Mouse (Mus musculus) ES-Bruce4 (cell line): Measurements from ENCODE around the gene Ppcdc. TPM values are rescaled to one million over a fixed set of nuclear protein-coding genes. Genes with fewer than 3 reads are reported as not detected.
A peak's percentile ranks its signal among the peaks of the same experiment; 100 is the strongest.

Experiments
- H3K27ac ChIP-seq: 2 replicates; pipeline ENCODE4 v1.5.1; 2012; ENCODE audit warnings: low read length, inconsistent platforms; ENCODE audit not compliant: insufficient read depth
- H3K27me3 ChIP-seq: 2 replicates; pipeline ENCODE4 v1.6.1; 2012; ENCODE audit warnings: mild to moderate bottlenecking, low read length, inconsistent platforms; ENCODE audit not compliant: control insufficient read depth, poor library complexity, insufficient read depth, severe bottlenecking
- H3K36me3 ChIP-seq: 2 replicates; pipeline ENCODE4 v1.6.1; 2012; ENCODE audit warnings: inconsistent platforms, mild to moderate bottlenecking, low read length, moderate library complexity; ENCODE audit not compliant: control insufficient read depth, poor library complexity, insufficient read depth, severe bottlenecking
- H3K4me1 ChIP-seq: one replicate; pipeline ENCODE4 v1.8.1; 2011; ENCODE audit warnings: low read length; ENCODE audit not compliant: control insufficient read depth, insufficient read depth
- H3K4me3 ChIP-seq: 2 replicates; pipeline ENCODE4 v1.5.1; 2011; ENCODE audit warnings: low read depth, mild to moderate bottlenecking, low read length
- H3K9ac ChIP-seq: 2 replicates; pipeline ENCODE4 v1.6.1; 2012; ENCODE audit warnings: low read depth, mild to moderate bottlenecking, inconsistent platforms; ENCODE audit not compliant: poor library complexity, severe bottlenecking
- H3K9me3 ChIP-seq: replicated peaks from 2 replicates; pipeline ENCODE4 v1.6.1; 2012; ENCODE audit warnings: mild to moderate bottlenecking, low read length, inconsistent platforms; ENCODE audit not compliant: control insufficient read depth, poor library complexity, insufficient read depth, severe bottlenecking
- CTCF ChIP-seq: IDR thresholded peaks from one replicate; pipeline ENCODE4 v1.8.1; 2011; ENCODE audit warnings: low read depth, low read length
- EP300 ChIP-seq: IDR thresholded peaks from 2 replicates; pipeline ENCODE4 v1.6.1; 2011; ENCODE audit warnings: low read depth, low read length; ENCODE audit not compliant: insufficient read depth
- POLR2A ChIP-seq: IDR thresholded peaks from one replicate; pipeline ENCODE4 v1.8.1; 2011; ENCODE audit warnings: low read length; ENCODE audit not compliant: insufficient read depth
- polyA plus RNA-seq: library from polyadenylated mRNA; stranded (reverse); fragments of >200 nt; gene quantifications from 2 replicates; pipeline ENCODE4 v1.2.4, GENCODE M21; 2011; ENCODE audit warnings: low read depth; ENCODE audit not compliant: missing spikeins, insufficient read depth, insufficient read length

Ppcdc gene
- polyA plus RNA-seq, 1 experiment, result 35.6 TPM

DNA sequence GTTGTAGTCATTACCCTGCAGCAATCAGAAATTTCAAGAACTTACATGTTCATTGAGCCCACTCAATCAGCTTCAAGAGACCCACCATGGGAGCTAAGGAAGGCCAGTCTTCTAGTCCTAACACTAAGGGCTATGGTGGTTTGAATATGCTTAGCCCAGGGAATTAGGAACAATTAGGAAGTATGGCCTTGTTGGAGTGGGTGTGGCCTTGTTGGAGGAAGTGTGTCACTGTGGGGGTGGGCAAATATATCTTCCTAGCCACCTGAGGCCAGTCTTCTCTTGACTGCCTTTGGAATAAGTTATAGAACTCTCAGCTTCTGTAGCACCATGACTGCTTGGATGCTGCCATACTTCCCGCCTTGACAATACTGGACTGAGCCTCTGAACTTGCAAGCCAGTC, 696 bp upstream of the Ppcdc start:
- no peaks in the 10 kb centered on the region for H3K36me3 ChIP-seq
- H3K4me1 ChIP-seq, result no peaks in the 10 kb centered on the region
- H3K9me3 ChIP-seq, result no peaks in the 10 kb centered on the region
- TF ChIP-seq EP300 (no peak), CTCF (no peak), POLR2A (no peak)
- H3K27me3 ChIP-seq, result no peaks in the 10 kb centered on the region
- peak overlapping the region; percentile 54; the same call in 1 of the 2 replicates for H3K27ac ChIP-seq
- H3K9ac ChIP-seq, result no peak overlapping the region
- H3K4me3 ChIP-seq, result no peak overlapping the region

DNA sequence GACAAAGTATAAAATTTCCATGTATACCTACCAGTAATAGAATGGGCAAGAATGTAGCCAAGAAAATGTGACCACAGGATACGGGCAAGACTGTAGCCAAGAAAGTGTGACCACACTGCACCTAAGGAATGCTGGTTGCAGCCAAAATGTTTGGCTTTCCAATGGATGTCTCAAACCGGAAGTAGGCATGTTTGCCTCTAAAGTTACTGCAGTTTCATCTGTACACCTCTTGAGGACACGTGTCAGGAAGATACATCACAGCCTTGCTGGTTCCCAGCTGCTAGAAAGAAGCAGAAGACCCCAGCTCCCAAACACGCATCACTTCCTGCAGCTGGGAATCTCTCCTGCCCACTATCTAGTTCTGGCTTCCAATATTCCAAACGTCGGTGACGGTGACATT, 841 bp downstream of the Ppcdc start:
- TF ChIP-seq POLR2A (no peak), CTCF (no peak), EP300 (no peak)
- Histone ChIP-seq H3K27ac (no peak overlapping the region), H3K4me3 (peak overlapping the region; percentile 22)

DNA sequence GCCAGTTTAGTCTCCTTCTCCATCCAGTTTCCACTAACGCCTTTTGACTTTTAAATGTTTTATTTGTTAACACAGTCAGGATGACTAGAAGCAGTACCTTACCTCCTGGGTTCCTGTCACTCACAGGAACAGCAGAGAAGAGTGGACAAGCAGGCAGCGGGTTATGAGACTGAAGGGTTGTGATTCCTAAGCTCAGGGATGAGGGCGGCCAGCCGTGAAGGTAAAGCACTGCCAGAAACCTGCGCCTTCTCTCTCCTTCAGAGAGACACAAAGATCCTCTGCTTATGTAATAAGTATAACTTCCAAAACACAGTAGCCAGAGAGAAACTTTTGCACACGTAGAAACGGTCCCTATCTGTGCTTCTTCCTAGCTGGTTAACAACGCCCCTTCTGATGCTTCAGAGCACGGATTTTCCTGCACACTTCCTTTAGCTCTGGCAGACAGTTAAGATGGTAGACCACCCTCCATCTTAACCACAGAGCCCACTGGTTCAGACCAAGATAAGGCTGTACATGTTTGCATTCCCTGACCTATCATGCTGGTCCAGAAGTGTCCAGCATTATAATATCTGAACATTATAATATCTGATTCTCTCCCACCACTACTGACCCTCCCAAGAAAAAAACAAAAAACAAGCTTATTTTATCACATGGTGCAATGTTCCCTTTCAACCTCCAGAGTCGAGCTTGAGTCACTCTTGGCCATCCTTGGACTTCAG, 1.9 kb downstream of the Ppcdc start:
- H3K9ac ChIP-seq, result no peak overlapping the region
- no peaks in the 10 kb centered on the region for H3K27me3 ChIP-seq
- TF ChIP-seq EP300 (no peak), CTCF (no peak), POLR2A (no peak)
- no peaks in the 10 kb centered on the region for H3K9me3 ChIP-seq
- no peak overlapping the region for H3K27ac ChIP-seq
- H3K4me3 ChIP-seq, result no peak overlapping the region
- peaks cover 4% of the 10 kb centered on the region for H3K4me1 ChIP-seq
- H3K36me3 ChIP-seq, result peaks cover 3% of the 10 kb centered on the region; the same call in 1 of the 2 replicates

More for the DNA sequence above, 841 bp downstream of the Ppcdc start:
- H3K9me3 ChIP-seq, result no peaks in the 10 kb centered on the region
- H3K27me3 ChIP-seq, result no peaks in the 10 kb centered on the region
- H3K9ac ChIP-seq, result peak overlapping the region; percentile 80
- H3K36me3 ChIP-seq, result peaks cover 3% of the 10 kb centered on the region; the same call in 1 of the 2 replicates
- no peaks in the 10 kb centered on the region for H3K4me1 ChIP-seq

DNA sequence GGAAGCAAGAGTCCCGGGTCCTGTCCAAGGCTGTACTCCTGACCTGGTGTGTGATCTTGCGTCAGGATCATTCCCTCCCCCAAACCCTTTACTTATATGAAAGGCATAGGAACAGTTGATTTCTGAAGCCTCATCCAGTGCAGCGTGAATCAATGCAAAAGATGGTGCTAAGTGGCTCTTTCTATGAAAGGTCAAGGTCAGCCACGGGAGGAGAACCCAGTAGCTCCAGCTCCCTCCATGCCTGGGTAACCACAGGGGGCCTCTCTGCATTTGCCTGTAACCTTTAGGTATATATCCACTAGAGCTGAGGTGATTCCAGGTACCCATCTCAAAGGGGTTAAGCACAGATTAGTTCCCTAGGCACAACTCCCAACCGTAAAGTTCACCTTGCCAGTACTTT, 3.8 kb downstream of the Ppcdc start:
- H3K27ac ChIP-seq, result no peak overlapping the region
- no peaks in the 10 kb centered on the region for H3K27me3 ChIP-seq
- H3K9ac ChIP-seq, result no peak overlapping the region
- peaks cover 11% of the 10 kb centered on the region for H3K4me1 ChIP-seq
- H3K36me3 ChIP-seq, result peaks cover 3% of the 10 kb centered on the region; the same call in 1 of the 2 replicates
- H3K9me3 ChIP-seq, result no peaks in the 10 kb centered on the region
- no peak overlapping the region for H3K4me3 ChIP-seq
- TF ChIP-seq CTCF, result no peak
- TF ChIP-seq EP300, result no peak
- TF ChIP-seq POLR2A, result no peak

DNA sequence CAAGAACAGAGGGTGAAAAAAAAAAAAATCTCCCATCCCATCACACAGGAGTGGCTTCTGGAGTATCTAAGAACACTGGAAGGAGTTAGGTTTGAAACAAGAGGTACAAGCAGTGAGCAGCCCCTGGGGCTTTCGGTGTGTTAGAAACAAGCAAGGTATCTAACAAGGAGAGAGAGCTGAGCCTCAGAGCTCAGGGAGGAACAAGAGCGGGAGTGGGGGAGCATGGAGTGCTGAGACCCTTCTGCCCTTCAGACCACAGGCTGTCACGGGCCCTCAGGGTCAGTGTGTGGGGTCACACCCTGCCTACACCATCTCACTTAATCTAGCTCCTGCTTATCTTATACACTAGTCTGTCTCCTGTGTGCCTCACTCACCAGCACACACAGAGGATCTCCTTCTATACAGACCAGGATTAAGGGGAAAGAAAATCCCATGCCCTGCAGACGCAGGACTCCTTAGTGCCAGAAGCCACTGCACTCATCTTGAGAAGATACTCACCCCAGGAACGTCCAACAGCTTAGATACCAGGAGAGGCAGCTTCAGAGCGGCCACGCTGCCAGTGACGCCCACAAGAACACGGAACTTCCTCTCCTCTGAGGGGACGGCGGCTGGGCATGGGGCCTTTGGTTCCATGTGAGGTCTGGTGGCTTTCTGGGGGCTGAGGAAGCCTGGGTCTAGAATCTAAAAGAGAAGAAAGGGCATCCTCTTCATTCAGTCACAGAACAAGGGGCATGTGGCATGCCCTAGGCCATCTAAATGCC, 5.3 kb downstream of the Ppcdc start:
- no peaks in the 10 kb centered on the region for H3K9me3 ChIP-seq
- H3K4me3 ChIP-seq, result no peak overlapping the region
- H3K36me3 ChIP-seq, result peaks cover 3% of the 10 kb centered on the region; the same call in 1 of the 2 replicates
- TF ChIP-seq POLR2A (no peak), CTCF (no peak)
- H3K9ac ChIP-seq, result no peak overlapping the region
- no peaks in the 10 kb centered on the region for H3K27me3 ChIP-seq
- no peak overlapping the region for H3K27ac ChIP-seq
- H3K4me1 ChIP-seq, result peaks cover 12% of the 10 kb centered on the region
